Comparison of ENCODE assay signal across 8 mouse cellular contexts in the genomic region with DNA sequence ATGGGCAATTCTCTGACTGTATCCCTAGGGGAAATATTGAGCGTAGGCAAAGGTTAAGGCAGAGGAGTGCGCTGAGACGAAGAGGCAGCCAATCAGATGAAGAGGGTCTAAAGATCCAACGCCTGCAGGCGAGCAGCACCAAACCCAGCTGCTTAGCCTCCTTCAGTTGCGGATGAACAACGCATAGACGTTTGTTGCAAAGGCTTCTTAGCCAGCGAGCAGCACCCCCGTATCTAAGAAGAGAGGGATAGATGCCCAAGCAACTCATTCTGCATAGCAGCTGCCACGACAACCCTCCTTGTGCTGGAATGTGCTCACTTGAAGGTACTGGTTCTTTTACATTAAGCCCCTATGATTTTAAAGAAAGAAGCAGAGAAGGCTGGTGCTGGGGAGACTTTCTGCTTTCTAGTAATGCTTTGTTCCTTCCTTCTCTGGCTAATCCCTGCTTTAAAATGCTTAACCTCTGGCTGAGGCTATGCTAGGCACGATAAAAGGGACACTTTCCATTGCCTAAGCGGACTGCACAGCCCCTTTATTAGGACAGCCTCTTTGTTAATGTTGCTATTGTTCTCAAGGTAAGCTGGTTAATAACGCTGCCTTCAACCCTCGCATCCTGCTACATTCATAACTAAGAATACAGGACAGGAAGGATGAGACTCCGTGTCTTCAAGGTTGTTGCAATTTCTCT. TPM values are rescaled to one million over a fixed set of nuclear protein-coding genes. Genes with fewer than 3 reads are reported as not detected.
DNase-seq lines count a peak whose midpoint lies in the region; ATAC-seq and TF ChIP-seq lines count a peak whose summit lies in the region.

A gene (plus strand): TSS at position 155 of the 688 bp plus-strand sequence.

- no peaks in the 10 kb centered on the region for H3K9me3 ChIP-seq in embryonic facial prominence, embryonic 11.5 days (replicated peaks; ENCODE audit: control insufficient read depth, low read length)
- no peaks in the 10 kb centered on the region for H3K9me3 ChIP-seq in midbrain, embryonic 15.5 days

- H3K27me3 ChIP-seq in liver, adult 2 months (ENCODE audit: control insufficient read depth, insufficient read depth, low read length) = no peaks in the 10 kb centered on the region
- no peaks in the 10 kb centered on the region for H3K27me3 ChIP-seq in embryonic facial prominence, embryonic 11.5 days (ENCODE audit: control insufficient read depth, insufficient read depth, low read length)
- no peaks in the 10 kb centered on the region for H3K27me3 ChIP-seq in midbrain, embryonic 15.5 days (replicated peaks)

- H3K36me3 ChIP-seq in liver, adult 2 months (ENCODE audit: control insufficient read depth, insufficient read depth, low read length) = no peaks in the 10 kb centered on the region
- no peaks in the 10 kb centered on the region for H3K36me3 ChIP-seq in embryonic facial prominence, embryonic 11.5 days (replicated peaks; ENCODE audit: control insufficient read depth, insufficient read depth, low read depth, low read length)
- H3K36me3 ChIP-seq in midbrain, embryonic 15.5 days (replicated peaks) = no peaks in the 10 kb centered on the region

- WGBS in liver, adult 2 months = 45% methylated on average over 16 of the region's 16 CpGs
- WGBS in embryonic facial prominence, embryonic 11.5 days = 8% methylated on average over 16 of the region's 16 CpGs
- 2% methylated on average over 16 of the region's 16 CpGs for WGBS in midbrain, embryonic 15.5 days

- H3K79me2 ChIP-seq in liver, adult 2 months (ENCODE audit: control insufficient read depth, insufficient read depth, low read length) = no peaks in the 10 kb centered on the region

- no peak within 1 kb of the TSS for H3K27ac ChIP-seq in liver, adult 2 months (replicated peaks; ENCODE audit: insufficient read depth, low read depth, low read length)
- H3K27ac ChIP-seq in embryonic facial prominence, embryonic 11.5 days (replicated peaks; ENCODE audit: low read depth, low read length) = no peak within 1 kb of the TSS
- peak within 1 kb of the TSS; percentile 93 for H3K27ac ChIP-seq in midbrain, embryonic 15.5 days

- no peak for TF ChIP-seq CTCF in liver, adult 2 months (IDR thresholded peaks at IDR 0.05; ENCODE audit: low read depth, low read length)

- no peaks in the 10 kb centered on the region for H3K4me1 ChIP-seq in liver, adult 2 months (ENCODE audit: control insufficient read depth, insufficient read depth, low read length)
- H3K4me1 ChIP-seq in embryonic facial prominence, embryonic 11.5 days (ENCODE audit: control insufficient read depth, insufficient read depth, low read length) = no peaks in the 10 kb centered on the region
- H3K4me1 ChIP-seq in midbrain, embryonic 15.5 days = peaks cover 16% of the 10 kb centered on the region

- ATAC-seq in embryonic facial prominence, embryonic 11.5 days (replicated peaks; ENCODE audit: insufficient number of reproducible peaks, low FRiP score, low TSS enrichment, low read depth) = peak; percentile 62; the same call in 1 of the 2 replicates
- ATAC-seq in midbrain, embryonic 15.5 days (replicated peaks) = peak; percentile 96
- no peak for ATAC-seq in erythroid progenitor cell, adult 5-6 weeks (replicated peaks; ENCODE audit: low FRiP score, poor library complexity, severe bottlenecking)

- peak within 1 kb of the TSS; percentile 49 for H3K4me2 ChIP-seq in embryonic facial prominence, embryonic 11.5 days (ENCODE audit: low read depth, low read length)
- H3K4me2 ChIP-seq in midbrain, embryonic 15.5 days = peak within 1 kb of the TSS; percentile 62

- no peak for DNase-seq in liver, adult 2 months (ENCODE audit: extremely low read depth, low read depth, low spot score)
- no peak for DNase-seq in liver
- peak; percentile 47 for DNase-seq in embryonic facial prominence, embryonic 11.5 days (ENCODE audit: low spot score)
- DNase-seq in gastrocnemius, postnatal 4 days (ENCODE audit: low spot score in 2 of 2) = no peak
- peak; percentile 20 to 42 for DNase-seq in layer of hippocampus, adult 18-20 months (ENCODE audit: low spot score in 2 of 2)
- DNase-seq in urinary bladder, adult 18-20 months (ENCODE audit: low spot score in 2 of 2) = no peak

- H3K9ac ChIP-seq in liver, adult 2 months (ENCODE audit: low read depth, low read length) = no peak within 1 kb of the TSS
- peak within 1 kb of the TSS; percentile 53 for H3K9ac ChIP-seq in embryonic facial prominence, embryonic 11.5 days (replicated peaks; ENCODE audit: low read length)
- H3K9ac ChIP-seq in midbrain, embryonic 15.5 days = peak within 1 kb of the TSS; percentile 72

- no peak for TF ChIP-seq POLR2A in liver, adult 2 months (IDR thresholded peaks at IDR 0.05; ENCODE audit: extremely low read depth, insufficient read depth, low read length)

- H3K4me3 ChIP-seq in liver, adult 2 months (ENCODE audit: insufficient read depth, low read depth, low read length) = no peak within 1 kb of the TSS
- H3K4me3 ChIP-seq in embryonic facial prominence, embryonic 11.5 days (ENCODE audit: low read depth, low read length) = peak within 1 kb of the TSS; percentile 30
- H3K4me3 ChIP-seq in midbrain, embryonic 15.5 days = peak within 1 kb of the TSS; percentile 62

RNA-seq across cellular contexts. Expression of the gene that starts here (rescaled TPM):
- 40.7 and 60.9 TPM in 2 replicates for total RNA-seq in liver, adult 2 months (2014; rRNA removed)
- polyA plus RNA-seq in liver, adult 2 months (2012; rRNA removed) = 49.3 and 51.9 TPM in 2 replicates
- polyA plus RNA-seq in embryonic facial prominence, embryonic 11.5 days (2014; fragmentation: Nextera tagmentation; extraction: Ambion mirVana) = 23.9 and 26.6 TPM in 2 replicates
- 10 to 100 TPM; 40.0 to 48.1 TPM for total RNA-seq in gastrocnemius, postnatal 4 days (2021)
- 100 to 1,000 TPM; 166 to 172 TPM for total RNA-seq in layer of hippocampus, adult 18-20 months (2021)
- 56.8 and 65.1 TPM in 2 replicates for polyA plus RNA-seq in midbrain, embryonic 15.5 days (2015; fragmentation: Nextera tagmentation; extraction: Ambion mirVana)
- 0.42 TPM in 1 of 2 replicates, not detected in the other for total RNA-seq in erythroid progenitor cell, adult 5-6 weeks (2015; ENCODE audit: low replicate concordance)
- 0.91 TPM in 1 of 2 replicates, not detected in the other for total RNA-seq in erythroid progenitor cell, adult 5-6 weeks (2017; ENCODE audit: low replicate concordance)

Comparison
In these comparisons a context has a peak if more than half of its experiments do, and no peak if none do; other contexts are left out.
1. RNA of the gene that starts here (total RNA-seq): 166 to 172 TPM in layer of hippocampus, adult 18-20 months, 40.0 to 48.1 TPM in gastrocnemius, postnatal 4 days and 40.7 to 60.9 TPM in liver, adult 2 months; 0.42 to 0.91 TPM in erythroid progenitor cell, adult 5-6 weeks; every median in the first group is over 10 times any median in the second.
2. DNase-seq: peak in embryonic facial prominence, embryonic 11.5 days (single experiment) and layer of hippocampus, adult 18-20 months (2 of 2); none in liver, adult 2 months (single experiment), liver (single experiment), gastrocnemius, postnatal 4 days (0 of 2) and urinary bladder, adult 18-20 months (0 of 2).